Mouse (Mus musculus) kidney, adult 8-10 months (tissue): ENCODE measurements around the gene Nrros.
A peak's percentile ranks its signal among the peaks of the same experiment; 100 is the strongest.

Experiments used
- DNase-seq, 2 experiments: peaks; one replicate each; pipeline ENCODE4 v3.0.0; 2022

The Nrros gene

DNA sequence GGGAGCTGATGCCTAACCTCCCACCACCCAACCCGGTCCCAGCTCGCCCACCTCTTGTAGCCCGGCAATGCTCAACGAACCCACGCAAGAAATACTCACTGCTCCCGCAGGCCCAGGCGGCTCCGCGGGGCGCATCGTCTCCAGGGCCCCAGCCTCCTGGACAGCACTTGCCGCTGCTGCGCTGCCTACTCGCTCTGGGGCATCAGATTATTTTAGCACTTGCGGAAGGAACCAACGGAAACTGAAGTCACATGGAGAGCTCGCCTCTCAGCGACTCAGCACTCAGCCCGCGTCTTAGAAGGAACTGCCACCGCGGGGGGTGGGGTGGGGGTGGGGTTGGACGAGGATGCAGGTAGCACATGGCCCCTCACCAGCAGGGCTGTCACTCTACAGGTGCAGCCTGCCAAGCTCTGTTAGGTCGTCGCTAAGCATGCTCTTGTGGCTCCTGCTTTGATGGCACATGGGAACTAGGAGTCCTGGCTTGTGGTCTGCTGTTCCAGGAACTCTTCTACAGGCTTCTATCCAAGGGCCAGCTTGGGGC lies at the start of gene Nrros:
TSS of gene Nrros (minus strand) at position 314 of the 541 bp plus-strand sequence.
- peak in 1 of 2 experiments; percentile 43 for DNase-seq

DNA sequence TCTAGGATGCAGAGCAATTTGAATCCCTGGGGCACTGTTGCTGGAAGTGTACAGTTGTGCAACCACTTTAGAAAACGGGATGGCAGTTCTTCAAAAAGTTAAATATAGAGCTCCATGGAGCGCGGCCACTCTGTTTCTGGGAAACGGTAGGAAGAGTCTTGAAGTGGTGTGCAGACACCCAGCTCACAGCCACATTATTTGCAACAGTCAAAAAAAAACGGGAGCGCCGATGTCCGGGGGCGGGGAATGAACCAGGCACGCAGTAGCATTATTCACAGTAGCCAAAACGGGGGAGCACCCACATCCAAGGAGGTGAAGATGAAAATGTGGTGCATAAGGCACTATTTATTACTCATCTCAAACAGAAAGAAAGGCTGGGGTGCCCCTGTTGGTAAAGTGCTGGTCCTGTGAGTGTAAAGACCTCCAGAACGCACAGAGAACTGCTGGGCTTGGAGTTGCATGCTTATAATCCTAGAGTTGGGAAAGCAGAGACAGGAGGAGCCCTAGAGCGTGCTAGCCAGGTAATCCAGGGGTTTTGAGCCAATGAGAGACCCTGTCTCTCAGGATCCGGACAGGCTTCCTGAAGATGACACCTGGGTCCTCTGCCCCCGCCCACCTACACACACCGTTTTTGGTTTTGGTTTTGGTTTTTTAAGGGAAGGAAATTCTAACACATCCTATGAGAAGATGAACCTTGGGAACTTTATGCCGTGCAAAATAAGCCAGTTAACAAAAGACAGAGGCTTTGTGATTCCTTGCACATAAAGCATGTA lies 49.6 kb upstream of the Nrros start:
- no peak for DNase-seq

DNA sequence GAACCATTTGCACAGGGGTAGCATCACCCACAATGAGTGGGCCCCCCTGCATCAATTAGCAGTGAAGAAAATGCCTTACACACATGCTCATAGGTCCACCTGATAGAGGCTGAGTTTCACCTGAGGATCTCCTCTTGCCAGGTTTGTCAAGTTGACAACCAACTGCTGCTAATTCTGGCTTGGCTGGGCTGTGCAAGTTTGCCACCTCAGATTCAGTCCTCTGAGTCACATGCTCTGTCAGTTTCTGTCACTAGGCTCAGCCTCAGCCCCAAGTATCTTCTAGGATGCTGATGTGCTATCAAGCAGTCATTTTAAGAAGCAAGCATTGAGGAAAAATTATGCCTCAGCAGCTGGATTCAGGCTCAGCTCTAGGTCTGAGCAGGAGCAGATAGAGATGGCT lies 48.8 kb upstream of the Nrros start:
- DNase-seq = no peak

DNA sequence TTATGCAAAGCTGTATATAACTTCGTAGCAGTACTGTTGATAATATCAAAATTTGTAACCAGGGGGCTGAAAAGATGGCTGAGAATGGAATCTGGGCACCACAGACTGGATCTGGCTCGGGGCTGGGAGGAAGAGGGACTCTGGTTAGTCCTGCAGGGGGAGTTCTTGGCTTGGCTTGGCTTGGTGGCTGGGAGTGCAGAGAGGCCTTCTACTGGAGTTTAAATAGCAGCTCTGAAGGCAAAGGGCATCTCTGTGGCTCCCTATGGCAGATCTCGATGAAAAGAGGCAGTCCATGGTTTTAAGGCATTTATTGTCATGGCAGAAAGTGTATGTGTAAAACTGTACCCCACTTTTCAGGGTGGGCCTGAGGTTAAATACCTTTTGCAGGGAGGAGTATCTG lies 39.5 kb upstream of the Nrros start:
- DNase-seq = no peak

DNA sequence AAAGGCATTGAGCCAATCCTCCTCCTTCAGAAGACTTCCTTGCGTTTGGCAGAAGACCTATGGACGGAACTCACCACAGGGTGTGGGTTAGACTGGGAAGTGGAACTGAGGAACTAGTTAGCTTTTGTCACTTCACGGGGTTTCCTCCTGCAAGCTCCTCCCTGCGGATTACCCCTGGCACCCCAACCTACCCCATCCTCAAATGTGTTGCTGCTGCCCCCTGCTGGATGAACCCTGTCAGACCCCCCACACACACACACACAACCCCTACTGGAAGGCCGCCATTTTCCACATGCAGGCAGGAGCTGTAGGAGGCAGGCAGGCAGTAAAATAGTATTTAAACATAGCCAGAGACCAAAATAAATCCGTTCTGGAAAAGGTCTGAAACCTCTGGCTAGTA lies 37.3 kb upstream of the Nrros start:
- DNase-seq = peak; percentile 45 to 75

DNA sequence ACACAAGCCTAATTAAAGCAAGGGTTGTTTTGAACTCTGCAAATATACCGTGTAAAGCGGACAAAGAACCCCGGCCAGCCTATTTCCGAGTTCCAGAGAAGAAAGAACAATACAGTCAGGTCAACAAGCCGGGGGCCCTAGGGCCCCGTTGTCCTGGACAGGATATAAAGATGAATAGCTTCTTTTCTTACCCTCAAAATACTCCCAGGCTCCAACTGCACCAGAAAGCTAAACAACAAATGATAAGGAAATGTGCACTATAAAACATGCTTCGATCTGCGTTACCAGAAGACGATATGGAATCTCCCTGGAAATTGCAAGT lies 35.6 kb upstream of the Nrros start:
- DNase-seq = peak in 1 of 2 experiments; percentile 25

DNA sequence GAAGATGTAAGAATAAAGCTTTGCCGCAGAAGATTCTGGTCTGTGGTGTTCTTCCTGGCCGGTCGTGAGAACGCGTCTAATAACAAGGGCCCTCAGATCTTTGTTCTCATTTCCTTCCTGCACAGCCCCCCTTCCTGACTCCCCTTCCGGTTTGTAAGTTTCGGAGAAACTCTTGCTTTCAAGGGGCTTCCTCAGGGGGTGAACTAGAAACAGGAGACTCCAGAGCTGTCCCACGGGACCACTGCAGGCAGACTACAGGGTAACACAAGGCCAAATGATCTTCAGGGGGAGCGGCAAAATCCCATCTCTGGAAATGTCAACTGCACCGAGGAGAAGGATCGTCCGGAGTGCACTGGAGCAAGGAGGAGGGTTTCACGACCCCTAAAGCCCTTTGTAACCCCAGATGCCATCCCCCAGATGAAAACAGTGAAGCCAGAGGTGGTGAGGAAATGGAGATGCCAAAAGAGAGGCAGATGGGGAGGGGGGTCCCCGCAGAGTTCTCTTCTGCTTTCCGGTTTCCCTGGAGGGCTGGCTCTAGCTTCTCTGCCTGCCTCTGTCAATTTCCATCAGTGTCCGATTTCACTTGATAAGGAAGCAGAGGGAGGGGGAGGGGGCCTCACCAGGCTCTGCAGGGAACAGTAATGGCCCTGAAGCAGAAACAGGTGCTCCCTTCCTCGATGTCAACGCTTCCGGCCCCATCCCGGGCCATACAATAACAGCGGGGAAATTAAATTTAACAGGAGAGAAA lies 35.0 kb upstream of the Nrros start:
- peak; percentile 13 to 32 for DNase-seq

DNA sequence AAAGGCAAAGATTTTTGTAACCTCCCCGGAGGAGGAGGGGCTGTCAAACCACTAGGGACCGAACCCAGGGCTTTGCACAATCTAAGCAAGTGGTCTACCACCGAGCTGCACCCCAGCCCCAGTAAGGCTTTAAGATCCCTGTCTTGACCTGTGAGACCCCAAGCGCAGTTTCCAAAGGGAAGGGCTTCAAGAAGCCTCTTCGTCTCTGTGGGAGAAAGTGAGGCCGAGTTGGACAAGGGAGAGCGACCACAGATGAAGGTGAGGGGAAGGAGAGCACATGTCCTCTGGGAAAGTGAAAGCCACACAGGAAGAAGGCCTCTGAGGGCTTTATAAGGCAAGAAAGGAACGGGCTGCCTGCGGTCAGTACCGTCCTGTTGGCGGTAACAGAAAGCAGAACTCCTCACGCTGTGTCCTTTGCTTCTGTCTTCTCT lies 24.6 kb upstream of the Nrros start:
- DNase-seq = peak in 1 of 2 experiments; percentile 26

DNA sequence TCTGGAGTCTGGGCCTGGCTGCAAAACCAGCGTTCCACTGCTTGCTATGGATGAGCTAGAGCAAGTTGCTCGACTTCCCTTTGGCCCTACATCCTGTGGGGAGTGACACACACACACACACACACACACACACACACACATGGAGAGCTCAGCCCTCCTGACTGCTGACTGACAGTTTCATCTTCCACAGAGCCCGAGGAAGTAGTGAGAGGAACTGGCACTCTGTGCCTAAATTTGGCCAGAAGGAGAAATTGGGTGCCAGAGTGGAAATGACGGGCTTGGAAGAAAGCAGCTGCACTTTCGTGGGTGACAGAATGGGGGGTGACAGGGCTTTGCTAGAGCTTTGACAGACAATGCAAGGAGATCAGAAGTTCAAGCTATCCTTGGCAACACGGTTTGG lies 23.7 kb upstream of the Nrros start:
- DNase-seq = peak in 1 of 2 experiments; percentile 30

DNA sequence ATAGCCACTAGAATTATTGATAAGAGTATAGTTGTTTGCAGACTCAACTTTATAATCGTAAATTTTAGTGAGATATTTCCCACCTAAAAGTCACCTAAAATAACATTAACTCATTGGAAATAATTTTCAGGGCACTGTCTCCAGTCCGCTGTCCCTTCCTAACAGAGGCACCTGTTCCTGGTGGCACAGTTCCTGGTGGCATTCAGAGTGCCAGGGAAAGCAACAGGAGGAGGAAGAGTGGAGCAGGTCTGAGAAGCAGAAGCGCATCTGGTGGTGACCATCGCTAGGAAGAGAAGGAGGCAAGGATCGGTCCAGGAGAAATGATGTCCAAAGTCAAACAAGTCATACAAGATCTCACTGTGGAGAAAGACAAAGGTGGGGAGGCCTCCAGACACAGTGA lies 20.7 kb upstream of the Nrros start:
- no peak for DNase-seq

DNA sequence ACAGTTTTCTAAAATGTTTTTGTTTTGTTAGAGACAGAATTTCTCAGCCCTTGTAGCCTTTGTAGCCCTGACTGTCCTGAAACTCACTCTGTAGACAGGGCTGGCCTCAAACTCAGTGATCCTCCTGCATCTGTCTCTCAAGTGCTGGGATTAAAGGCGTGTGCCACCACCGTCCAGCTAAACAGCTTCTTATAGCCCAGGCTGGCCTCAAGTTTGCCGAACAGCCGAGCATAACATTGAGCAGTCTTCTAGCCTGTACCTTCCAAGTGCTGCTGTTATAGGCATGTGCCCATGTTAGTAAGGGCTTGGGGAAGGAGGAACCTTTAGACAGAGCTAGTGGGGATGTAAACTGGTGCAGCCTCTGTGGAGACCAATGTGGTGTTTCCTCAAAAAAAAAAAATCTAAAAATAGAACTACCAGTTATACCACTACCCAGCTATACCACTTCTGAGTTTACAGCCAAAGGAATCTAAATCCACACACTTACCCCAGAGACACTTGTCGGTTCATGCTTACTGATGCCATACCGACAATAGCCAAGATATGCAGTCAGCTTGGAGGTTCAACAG lies 14.0 kb upstream of the Nrros start, which contains the start of gene Bex6:
TSS of gene Bex6 (plus strand) at position 491 of the 569 bp plus-strand sequence.
- DNase-seq = no peak

DNA sequence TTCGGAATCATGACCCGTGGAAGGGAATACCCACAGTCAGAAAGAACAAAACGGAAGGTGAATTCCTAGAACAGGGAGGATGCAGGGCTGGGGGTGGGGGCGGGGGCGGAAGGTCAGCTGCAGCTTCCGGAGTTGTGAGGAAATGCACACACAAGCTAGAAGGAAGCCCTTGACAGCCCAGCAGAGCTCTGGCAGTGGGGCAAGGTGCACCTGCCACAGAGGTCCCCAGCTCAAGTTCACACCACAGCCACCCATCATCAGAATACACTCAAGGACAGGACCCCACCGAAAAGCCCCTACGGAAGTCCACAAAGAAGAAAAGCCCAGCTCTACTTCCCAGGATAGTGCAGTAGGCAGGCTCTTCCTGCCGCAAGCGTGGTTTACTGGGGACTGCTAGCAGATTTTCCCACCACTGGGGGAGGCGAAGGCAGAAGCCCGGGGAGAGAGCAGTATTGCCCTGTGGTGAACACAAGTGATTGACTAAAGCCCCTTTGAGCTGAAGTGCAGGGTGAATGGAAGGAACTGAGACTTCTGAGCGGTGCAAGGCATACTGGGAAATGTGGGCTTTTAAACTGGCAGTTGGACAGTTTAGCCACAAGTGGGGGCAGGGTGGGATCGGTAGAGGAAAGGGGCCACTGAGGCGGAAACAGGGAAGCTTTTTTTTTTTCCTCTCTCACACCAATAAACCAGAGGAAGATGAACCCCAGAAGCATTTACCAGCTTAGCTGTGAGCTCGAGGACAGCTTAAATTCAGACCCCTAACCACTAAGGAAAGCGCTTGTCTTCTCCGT lies 11.7 kb upstream of the Nrros start:
- DNase-seq = no peak

DNA sequence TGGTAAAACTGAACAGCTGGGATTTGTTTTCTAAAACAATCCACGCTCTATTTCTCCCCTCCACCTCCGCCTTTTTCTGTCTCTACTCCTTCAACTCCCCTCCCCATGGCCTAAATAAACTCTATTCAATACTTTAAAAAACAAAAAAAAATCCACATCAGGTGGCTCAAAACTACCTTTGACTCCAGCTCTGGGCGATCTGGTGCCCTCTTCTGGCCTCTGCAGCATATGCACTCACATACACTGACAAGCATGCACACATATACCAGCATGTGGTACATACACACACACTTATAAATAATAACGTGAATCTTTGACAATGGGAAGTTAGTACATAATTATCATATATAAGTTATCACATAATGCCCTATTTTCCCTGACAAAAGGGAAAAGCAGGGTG lies 9.6 kb upstream of the Nrros start:
- DNase-seq = no peak

DNA sequence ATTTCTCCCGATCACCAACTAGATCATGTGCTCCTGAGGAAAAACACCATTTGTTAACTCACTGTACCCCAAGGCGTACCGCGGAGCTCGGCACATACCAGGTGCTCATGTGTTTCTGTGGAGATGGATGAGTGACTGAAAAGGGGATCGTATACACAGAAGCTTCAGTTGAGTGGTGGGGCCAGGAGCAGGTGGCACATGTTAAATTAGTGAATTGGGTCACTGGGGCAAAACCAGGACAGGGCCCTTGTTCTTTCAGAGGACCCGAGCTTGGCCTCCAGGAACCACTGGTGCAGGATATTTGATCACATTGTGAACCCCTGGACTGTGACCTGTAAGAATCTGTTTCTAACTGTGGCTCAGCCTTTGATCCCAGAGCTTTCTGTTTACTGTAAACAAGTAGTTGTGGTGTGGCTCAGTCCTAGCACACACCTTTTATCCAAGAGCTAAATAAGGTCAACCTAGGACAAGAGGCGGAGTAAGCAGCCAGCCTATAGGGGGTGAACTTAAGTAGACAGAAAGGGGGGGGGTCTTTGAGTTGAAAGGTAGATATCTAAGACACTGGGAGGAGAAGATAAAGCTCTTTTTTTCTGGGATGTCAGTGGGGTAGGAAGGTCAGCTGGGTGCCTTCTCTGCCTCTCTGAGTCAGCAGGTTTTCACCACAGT lies 9.1 kb upstream of the Nrros start:
- no peak for DNase-seq

DNA sequence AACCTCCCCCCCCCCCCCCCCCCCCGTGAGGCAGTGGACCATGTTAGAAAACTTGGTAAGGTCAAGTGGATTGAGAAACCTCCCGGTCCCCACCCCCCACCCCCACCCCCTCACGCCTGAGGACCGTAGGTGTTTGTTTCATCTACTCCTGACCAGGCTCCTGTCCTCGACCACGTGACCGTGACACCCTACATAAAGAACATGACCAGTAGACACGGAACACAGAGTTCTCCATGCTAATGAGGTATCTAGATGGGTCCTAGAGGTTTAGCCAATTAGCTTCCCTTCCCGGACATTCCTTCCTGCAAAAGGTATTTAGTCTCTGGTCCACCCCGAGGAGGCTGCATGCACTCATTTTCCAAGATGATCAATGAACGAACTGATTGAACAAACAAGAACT lies 8.0 kb upstream of the Nrros start:
- peak in 1 of 2 experiments; percentile 26 for DNase-seq

DNA sequence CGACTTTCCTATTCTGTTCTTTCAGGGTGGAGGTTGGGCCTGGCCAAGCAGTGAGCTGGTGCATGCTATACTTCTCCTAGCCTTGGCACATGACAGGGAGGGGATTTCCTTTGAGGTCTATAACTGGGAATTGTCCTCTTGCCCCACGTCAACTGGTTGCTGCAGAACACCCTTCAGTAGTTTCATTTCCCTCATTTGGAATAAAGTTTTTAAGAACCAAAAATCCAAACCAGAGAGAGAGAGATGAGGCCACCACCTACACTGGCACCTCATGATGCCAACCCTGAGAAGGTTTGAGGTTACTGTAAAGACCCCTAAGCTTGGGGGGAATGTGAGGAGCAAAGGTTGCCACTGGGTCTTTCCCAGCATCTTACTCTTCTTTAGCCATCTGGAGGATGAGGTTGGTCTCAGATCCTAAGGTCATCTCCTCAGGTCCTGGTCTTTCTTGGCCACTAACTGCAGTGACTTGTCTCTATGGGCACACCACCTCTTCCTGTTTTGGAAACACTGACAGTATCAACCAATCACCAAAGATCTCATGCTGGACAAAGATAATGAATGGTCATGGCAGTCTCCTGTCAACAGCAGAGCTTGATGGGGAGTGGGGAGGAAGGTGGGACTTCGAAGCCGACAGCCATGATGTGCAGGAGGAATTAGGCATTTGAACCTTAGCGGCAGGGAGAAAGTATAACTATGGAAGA lies 5.8 kb upstream of the Nrros start:
- no peak for DNase-seq

DNA sequence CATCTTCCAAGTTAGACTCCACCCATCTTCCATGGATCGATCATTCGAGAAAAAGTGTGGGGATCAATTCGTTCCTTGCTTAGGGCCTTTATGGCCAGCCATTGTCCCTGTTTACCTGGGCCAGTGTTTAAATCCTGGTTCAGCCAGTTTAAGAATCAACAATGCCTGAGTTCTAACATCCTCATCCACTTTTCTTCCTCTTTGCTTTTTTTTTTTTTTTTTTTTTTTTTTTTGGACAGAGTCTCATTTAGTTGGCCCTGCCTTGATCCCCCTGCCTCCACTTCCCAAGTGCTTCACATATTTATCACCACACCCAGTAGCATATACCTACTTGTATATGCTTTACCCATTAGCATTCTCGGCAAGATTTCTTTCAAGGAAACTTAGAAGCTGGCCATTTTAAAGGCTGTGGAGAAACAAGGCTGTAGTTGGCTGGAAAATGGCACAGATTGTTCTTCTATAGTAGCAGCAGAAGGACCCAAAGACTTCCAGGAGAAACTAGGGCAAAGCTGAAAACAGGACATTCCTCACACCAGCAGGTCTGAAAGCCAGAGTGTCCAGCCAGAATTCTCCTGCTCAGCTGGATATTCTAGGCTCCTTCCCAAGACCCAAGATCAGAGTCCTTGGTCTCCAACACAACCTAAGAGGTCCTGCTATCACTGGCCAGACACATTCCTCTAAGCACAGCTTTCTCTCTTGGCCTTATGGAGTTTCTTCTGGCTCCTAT lies 2.6 kb upstream of the Nrros start:
- DNase-seq = no peak

DNA sequence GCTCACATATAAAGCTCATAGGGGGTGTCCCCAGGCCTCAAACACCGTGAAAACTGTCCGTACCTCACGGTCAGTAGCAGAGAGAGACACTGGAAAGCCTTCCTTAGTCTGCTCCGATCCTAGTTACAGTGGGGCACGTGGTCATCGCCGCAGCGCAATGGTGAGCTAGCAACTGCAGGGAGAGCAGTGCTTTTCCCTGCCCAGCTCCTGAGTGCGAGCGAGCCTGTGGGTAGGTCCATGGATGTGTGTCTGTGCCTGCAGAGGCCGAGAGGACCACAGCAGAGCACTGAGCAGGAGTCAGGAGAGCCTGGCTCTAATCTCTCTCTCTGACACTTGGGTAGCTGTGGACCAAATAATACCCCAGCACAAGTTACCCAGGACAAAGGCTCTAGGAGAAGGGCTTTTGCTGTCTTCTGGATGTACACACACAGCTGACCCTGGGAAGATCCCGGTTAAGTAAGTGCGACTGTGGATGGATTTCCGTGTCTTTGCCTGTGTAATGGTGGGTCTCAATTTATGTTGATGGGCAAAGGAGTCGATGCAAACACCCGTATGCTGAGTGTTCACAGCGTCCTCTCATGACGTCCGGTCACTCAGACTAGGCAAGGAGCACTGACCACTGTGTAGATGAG lies 882 bp downstream of the Nrros start:
- no peak for DNase-seq

DNA sequence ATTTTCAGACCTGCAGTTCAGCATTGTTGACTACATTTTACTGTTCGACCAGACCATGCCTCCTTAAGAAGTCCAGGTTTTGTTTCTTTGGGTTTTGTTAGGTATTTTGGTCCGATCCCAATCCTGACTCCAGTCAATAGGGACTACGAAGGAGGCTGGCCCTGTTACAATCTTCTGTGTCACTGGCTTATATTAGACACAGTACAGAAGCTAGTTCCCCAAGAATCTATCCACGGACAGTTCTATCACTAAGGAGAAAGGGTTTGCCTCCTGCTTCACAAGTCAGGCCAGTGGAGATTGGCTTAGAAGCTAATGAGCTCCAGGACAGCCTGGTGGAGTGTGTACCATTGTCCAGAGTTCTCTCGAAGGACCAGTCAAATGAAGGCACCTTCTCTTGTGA lies 1.5 kb downstream of the Nrros start:
- DNase-seq = no peak

DNA sequence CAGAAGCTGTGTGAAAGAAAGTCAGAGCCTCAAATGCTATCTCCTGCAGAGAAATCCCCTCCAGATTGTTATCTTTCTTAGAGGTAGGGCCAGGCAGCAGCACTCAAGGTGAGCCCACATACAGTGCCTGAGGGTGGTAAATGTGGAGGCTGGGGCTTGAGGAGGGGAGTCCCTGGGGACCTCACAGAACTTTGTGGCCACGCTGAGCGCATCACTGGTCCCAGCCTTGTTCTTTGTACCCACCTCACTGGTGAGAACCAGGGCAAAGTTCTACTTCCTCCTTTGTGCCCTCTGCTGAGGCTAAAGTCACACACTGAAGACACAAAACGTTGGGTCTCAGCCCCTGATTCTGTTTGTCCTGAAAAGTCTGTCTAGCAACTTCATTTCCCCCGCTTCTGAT lies 2.0 kb downstream of the Nrros start:
- DNase-seq = peak in 1 of 2 experiments; percentile 39
